Mouse (Mus musculus) myocyte (in vitro differentiated cells): Measurements from ENCODE around the gene Mgat4a.

ENCODE experiments used
- E2F4 ChIP-seq: IDR thresholded peaks from one replicate; pipeline ENCODE4 v1.6.1; 2011; ENCODE audit warnings: mild to moderate bottlenecking, control low read depth, moderate library complexity; ENCODE audit not compliant: insufficient read depth
- MAX ChIP-seq: IDR thresholded peaks from one replicate; pipeline ENCODE4 v1.6.1; 2011; ENCODE audit warnings: low read depth, mild to moderate bottlenecking, control low read depth
- MYOD1 ChIP-seq, 3 experiments: IDR thresholded peaks; one replicate each; pipeline ENCODE4 v1.6.1; 2011; ENCODE audit warnings: control low read depth in 2 of 3, low read depth in 2 of 3, mild to moderate bottlenecking in 2 of 3, moderate library complexity in 1 of 3; ENCODE audit not compliant: insufficient read length in 2 of 3, control insufficient read depth in 1 of 3
- MYOG ChIP-seq, 3 experiments: IDR thresholded peaks; one replicate each; pipeline ENCODE4 v1.6.1; 2011; ENCODE audit warnings: control low read depth in 2 of 3, low read depth in 2 of 3, mild to moderate bottlenecking in 2 of 3; ENCODE audit not compliant: insufficient read length in 2 of 3, control insufficient read depth in 1 of 3, insufficient read depth in 1 of 3
- POLR2A ChIP-seq: IDR thresholded peaks from one replicate; pipeline ENCODE4 v1.6.1; 2011; ENCODE audit warnings: low read depth, mild to moderate bottlenecking, control low read depth, moderate library complexity; ENCODE audit not compliant: insufficient read length
- POLR2AphosphoS2 ChIP-seq: IDR thresholded peaks from one replicate; pipeline ENCODE4 v1.6.1; 2011; ENCODE audit warnings: low read depth, control low read depth; ENCODE audit not compliant: insufficient read length
- REST ChIP-seq: IDR thresholded peaks from one replicate; pipeline ENCODE4 v1.6.1; 2011; ENCODE audit warnings: mild to moderate bottlenecking, control low read depth, moderate library complexity; ENCODE audit not compliant: insufficient read depth, insufficient read length
- TCF12 ChIP-seq: IDR thresholded peaks from one replicate; pipeline ENCODE4 v1.6.1; 2011; ENCODE audit warnings: mild to moderate bottlenecking, control low read depth; ENCODE audit not compliant: poor library complexity, insufficient read depth, severe bottlenecking
- TCF3 ChIP-seq: IDR thresholded peaks from one replicate; pipeline ENCODE4 v1.6.1; 2011; ENCODE audit warnings: low read depth, control low read depth; ENCODE audit not compliant: insufficient read length
- USF1 ChIP-seq: IDR thresholded peaks from one replicate; pipeline ENCODE4 v1.6.1; 2011; ENCODE audit warnings: low read depth, mild to moderate bottlenecking, control low read depth, moderate library complexity

DNA sequence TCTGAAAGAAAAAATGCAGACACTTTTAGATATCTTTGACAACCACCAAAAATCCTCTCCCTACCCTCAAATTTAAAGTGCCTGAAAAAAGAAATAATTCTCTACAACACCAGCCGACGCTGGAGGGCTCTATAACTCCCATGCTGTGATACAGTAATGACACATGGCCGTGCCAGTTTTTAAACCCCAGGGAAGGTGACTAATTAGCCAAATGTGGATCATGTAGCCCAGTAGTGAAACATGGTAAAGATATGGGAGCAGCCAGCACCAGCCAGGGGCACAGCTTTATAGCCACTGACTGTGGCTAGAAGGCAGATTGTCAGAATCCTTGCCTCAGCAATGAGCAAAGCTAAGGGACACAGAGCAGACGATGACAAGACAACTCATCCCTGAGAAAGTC is 19.5 kb upstream of the Mgat4a start:
- no peak for TF ChIP-seq E2F4
- no peak for TF ChIP-seq POLR2A
- no peak for TF ChIP-seq MYOG (IDR thresholded peaks at IDR 0.05; ENCODE audit: control insufficient read depth in 1 of 3, insufficient read depth in 1 of 3, insufficient read length in 2 of 3, low read depth in 2 of 3)
- TF ChIP-seq USF1 = no peak
- no peak for TF ChIP-seq MYOD1 (IDR thresholded peaks at IDR 0.05; ENCODE audit: control insufficient read depth in 1 of 3, insufficient read length in 2 of 3, low read depth in 2 of 3)
- TF ChIP-seq TCF3 = no peak
- no peak for TF ChIP-seq TCF12
- TF ChIP-seq POLR2AphosphoS2 = no peak
- no peak for TF ChIP-seq MAX
- TF ChIP-seq REST = no peak
